Mouse (Mus musculus) forebrain, embryonic 16.5 days (tissue): ENCODE measurements around the gene Nudcd3. TPM values are rescaled to one million over a fixed set of nuclear protein-coding genes. Genes with fewer than 3 reads are reported as not detected.

Source experiments
- ATAC-seq: fragments of 200-750 bp; cut with Nextera tagmentation; 2 replicates; pipeline ENCODE4 v1.8.0; 2017; ENCODE audit warnings: mild to moderate bottlenecking, moderate library complexity
- H3K27ac ChIP-seq: fragments of 300-500 bp; sonication (generic); 2 replicates; pipeline ENCODE4 v1.5.1; 2014; ENCODE audit warnings: low read length, control low read depth
- H3K27me3 ChIP-seq: fragments of 300-500 bp; sonication (generic); replicated peaks from 2 replicates; pipeline ENCODE4 v1.6.1; 2014; ENCODE audit warnings: low read length; ENCODE audit not compliant: control insufficient read depth, insufficient read depth
- H3K36me3 ChIP-seq: fragments of 300-500 bp; sonication (generic); 2 replicates; pipeline ENCODE4 v1.6.1; 2014; ENCODE audit not compliant: control insufficient read depth, insufficient read depth
- H3K4me1 ChIP-seq: fragments of 300-500 bp; sonication (generic); replicated peaks from 2 replicates; pipeline ENCODE4 v1.6.1; 2014; ENCODE audit warnings: low read length; ENCODE audit not compliant: control insufficient read depth, insufficient read depth
- H3K4me2 ChIP-seq: fragments of 300-500 bp; sonication (generic); 2 replicates; pipeline ENCODE4 v1.6.1; 2014; ENCODE audit warnings: mild to moderate bottlenecking, low read length, control low read depth
- H3K4me3 ChIP-seq: fragments of 300-500 bp; sonication (generic); replicated peaks from 2 replicates; pipeline ENCODE4 v1.5.1; 2014; ENCODE audit warnings: mild to moderate bottlenecking, low read length, control low read depth
- H3K9ac ChIP-seq: fragments of 300-500 bp; sonication (generic); replicated peaks from 2 replicates; pipeline ENCODE4 v1.6.1; 2014; ENCODE audit warnings: low read depth, low read length, control low read depth
- H3K9me3 ChIP-seq: fragments of 300-500 bp; sonication (generic); 2 replicates; pipeline ENCODE4 v1.6.1; 2016; ENCODE audit warnings: low read length; ENCODE audit not compliant: control insufficient read depth
- WGBS: fragments of 180-500 bp; shearing (Covaris S2); extraction: QIAGEN DNeasy Blood & Tissue Kit; methylation state at CpG from one replicate; pipeline ENCODE4 v1.1.7; 2014; 5-methylcytosine and 5-hydroxymethylcytosine counted together
- polyA plus RNA-seq: library from polyadenylated mRNA; unstranded; fragments of >200 nt; fragmentation: Nextera tagmentation; extraction: Ambion mirVana; gene quantifications from 2 replicates; pipeline ENCODE4 v1.2.1, GENCODE M21; 2015

Gene Nudcd3
- polyA plus RNA-seq, 1 experiment from 2014 or later: 82.1 TPM

GRCm38 (mm10) chr11:6064215-6065045 lies 135.8 kb downstream of the Nudcd3 start:
- 2% methylated on average over 29 of the region's 30 CpGs for WGBS
- H3K36me3 ChIP-seq: no peaks in the 10 kb centered on the region
- H3K4me1 ChIP-seq: peaks cover 36% of the 10 kb centered on the region
- peak overlapping the region; percentile 83 for H3K9ac ChIP-seq
- peak overlapping the region; percentile 59 for H3K4me2 ChIP-seq
- peaks cover 32% of the 10 kb centered on the region for H3K27me3 ChIP-seq
- peak overlapping the region; percentile 84 for H3K27ac ChIP-seq
- ATAC-seq: no peak
- peak overlapping the region; percentile 65 for H3K4me3 ChIP-seq
- no peaks in the 10 kb centered on the region for H3K9me3 ChIP-seq

GRCm38 (mm10) chr11:6063501-6064214 lies 136.6 kb downstream of the Nudcd3 start:
- peak overlapping the region; percentile 83 for H3K9ac ChIP-seq
- H3K36me3 ChIP-seq: no peaks in the 10 kb centered on the region
- H3K27me3 ChIP-seq: peaks cover 32% of the 10 kb centered on the region
- no peaks in the 10 kb centered on the region for H3K9me3 ChIP-seq
- H3K4me2 ChIP-seq: peak overlapping the region; percentile 59
- WGBS: 41% methylated on average over 17 of the region's 17 CpGs
- ATAC-seq: no peak
- H3K27ac ChIP-seq: peak overlapping the region; percentile 84
- peak overlapping the region; percentile 65 for H3K4me3 ChIP-seq
- H3K4me1 ChIP-seq: peaks cover 36% of the 10 kb centered on the region

- peaks cover 32% of the 10 kb centered on the region for H3K27me3 ChIP-seq
- 87% methylated on average over 7 of the region's 7 CpGs for WGBS
- no peak overlapping the region for H3K27ac ChIP-seq
- no peak overlapping the region; the same call in 1 of the 2 replicates for H3K9ac ChIP-seq
- peak overlapping the region; percentile 65 for H3K4me3 ChIP-seq
- no peaks in the 10 kb centered on the region for H3K9me3 ChIP-seq
- ATAC-seq: no peak
- H3K4me2 ChIP-seq: peak overlapping the region; percentile 59
- H3K4me1 ChIP-seq: peaks cover 30% of the 10 kb centered on the region
- H3K36me3 ChIP-seq: no peaks in the 10 kb centered on the region
These were observed 137.2 kb downstream of the Nudcd3 start for GRCm38 (mm10) chr11:6063065-6063464.

GRCm38 (mm10) chr11:6062329-6062728 lies 137.9 kb downstream of the Nudcd3 start:
- 88% methylated on average over 11 of the region's 11 CpGs for WGBS
- Histone ChIP-seq H3K4me1 (peaks cover 27% of the 10 kb centered on the region), H3K9ac (no peak overlapping the region), H3K27ac (no peak overlapping the region), H3K4me3 (no peak overlapping the region), H3K9me3 (no peaks in the 10 kb centered on the region), H3K27me3 (peaks cover 28% of the 10 kb centered on the region), H3K36me3 (no peaks in the 10 kb centered on the region), H3K4me2 (no peak overlapping the region)
- no peak for ATAC-seq

GRCm38 (mm10) chr11:6061891-6062290 lies 138.3 kb downstream of the Nudcd3 start:
- Histone ChIP-seq H3K36me3 (no peaks in the 10 kb centered on the region), H3K9ac (no peak overlapping the region), H3K4me3 (no peak overlapping the region), H3K4me1 (peaks cover 24% of the 10 kb centered on the region), H3K27ac (no peak overlapping the region), H3K4me2 (no peak overlapping the region), H3K27me3 (peaks cover 24% of the 10 kb centered on the region), H3K9me3 (no peaks in the 10 kb centered on the region)
- 87% methylated on average over 5 of the region's 5 CpGs for WGBS
- ATAC-seq: no peak

- H3K9me3 ChIP-seq: no peaks in the 10 kb centered on the region
These were observed 141.1 kb downstream of the Nudcd3 start for GRCm38 (mm10) chr11:6059162-6059561.

More at GRCm38 (mm10) chr11:6059162-6059561, 141.1 kb downstream of the Nudcd3 start:
- ATAC-seq: no peak
- 90% methylated on average over 10 of the region's 10 CpGs for WGBS
- no peak overlapping the region for H3K9ac ChIP-seq
- no peak overlapping the region for H3K27ac ChIP-seq
- no peaks in the 10 kb centered on the region for H3K36me3 ChIP-seq
- peaks cover 7% of the 10 kb centered on the region for H3K27me3 ChIP-seq
- no peak overlapping the region for H3K4me3 ChIP-seq
- H3K4me1 ChIP-seq: peaks cover 15% of the 10 kb centered on the region
- H3K4me2 ChIP-seq: no peak overlapping the region

Other genes with a start within 250 kb of the Nudcd3 start
- gene Ykt6, start 244.7 kb downstream of the Nudcd3 start, polyA plus RNA-seq: 93.4 and 111 TPM in 2 replicates
- gene Camk2b, start 134.1 kb downstream of the Nudcd3 start, polyA plus RNA-seq: 163 and 171 TPM in 2 replicates
- 0.21 and 0.84 TPM in 2 replicates for gene A730071L15Rik, start 386 bp downstream of the Nudcd3 start, polyA plus RNA-seq
- 0.08 TPM in 1 of 2 replicates, not detected in the other for gene Npc1l1, start 29.7 kb upstream of the Nudcd3 start, polyA plus RNA-seq
- gene Ddx56, start 67.4 kb upstream of the Nudcd3 start, polyA plus RNA-seq: 86.8 and 90.2 TPM in 2 replicates
- 157 and 163 TPM in 2 replicates for gene Tmed4, start 74.5 kb upstream of the Nudcd3 start, polyA plus RNA-seq
- gene Ogdh, start 91.2 kb upstream of the Nudcd3 start, polyA plus RNA-seq: 99.5 and 99.6 TPM in 2 replicates
- 36.7 and 40.4 TPM in 2 replicates for gene Zmiz2, start 188.7 kb upstream of the Nudcd3 start, polyA plus RNA-seq
- 3,622 and 3,688 TPM in 2 replicates for gene Ppia, start 215.0 kb upstream of the Nudcd3 start, polyA plus RNA-seq
- 438 and 507 TPM in 2 replicates for gene H2afv, start 244.0 kb upstream of the Nudcd3 start, polyA plus RNA-seq